Mouse (Mus musculus): ENCODE measurements around the gene Smim22. TPM values are rescaled to one million over a fixed set of nuclear protein-coding genes. Genes with fewer than 3 reads are reported as not detected.

Smim22 gene
- polyA plus RNA-seq, 1 experiment from 2014 or later: 3.6 TPM

Other genes with a start within 250 kb of the Smim22 start
- 112 and 116 TPM in 2 replicates for gene Cdip1, start 217.0 kb upstream of the Smim22 start, polyA plus RNA-seq (2016; fragmentation: Nextera tagmentation; extraction: Ambion mirVana)
- gene 4930562C15Rik, start 171.9 kb upstream of the Smim22 start, polyA plus RNA-seq (2016; fragmentation: Nextera tagmentation; extraction: Ambion mirVana): 0.25 and 0.66 TPM in 2 replicates
- gene Ubald1, start 127.0 kb upstream of the Smim22 start, polyA plus RNA-seq (2016; fragmentation: Nextera tagmentation; extraction: Ambion mirVana): 44.0 and 46.2 TPM in 2 replicates
- gene Mgrn1, start 121.0 kb upstream of the Smim22 start, polyA plus RNA-seq (2016; fragmentation: Nextera tagmentation; extraction: Ambion mirVana): 64.9 and 72.0 TPM in 2 replicates
- 139 and 151 TPM in 2 replicates for gene Nudt16l1, start 68.5 kb upstream of the Smim22 start, polyA plus RNA-seq (2016; fragmentation: Nextera tagmentation; extraction: Ambion mirVana)
- gene Anks3, start 43.1 kb upstream of the Smim22 start, polyA plus RNA-seq (2016; fragmentation: Nextera tagmentation; extraction: Ambion mirVana): 45.3 and 45.8 TPM in 2 replicates
- not detected in 2 replicates for gene Sept12, start 9.4 kb upstream of the Smim22 start, polyA plus RNA-seq (2016; fragmentation: Nextera tagmentation; extraction: Ambion mirVana)
- gene Rogdi, start 6.3 kb downstream of the Smim22 start, polyA plus RNA-seq (2016; fragmentation: Nextera tagmentation; extraction: Ambion mirVana): 63.6 and 66.2 TPM in 2 replicates
- gene Glyr1, start 42.6 kb downstream of the Smim22 start, polyA plus RNA-seq (2016; fragmentation: Nextera tagmentation; extraction: Ambion mirVana): 211 and 221 TPM in 2 replicates
- gene Ubn1, start 42.8 kb downstream of the Smim22 start, polyA plus RNA-seq (2016; fragmentation: Nextera tagmentation; extraction: Ambion mirVana): 18.5 and 20.0 TPM in 2 replicates
- gene Ppl, start 125.1 kb downstream of the Smim22 start, polyA plus RNA-seq (2016; fragmentation: Nextera tagmentation; extraction: Ambion mirVana): 1.8 and 2.4 TPM in 2 replicates
- 0.10 and 0.16 TPM in 2 replicates for gene Sec14l5, start 139.8 kb downstream of the Smim22 start, polyA plus RNA-seq (2016; fragmentation: Nextera tagmentation; extraction: Ambion mirVana)
- 15.9 and 16.2 TPM in 2 replicates for gene Nagpa, start 196.7 kb downstream of the Smim22 start, polyA plus RNA-seq (2016; fragmentation: Nextera tagmentation; extraction: Ambion mirVana)
- gene AU021092, start 215.0 kb downstream of the Smim22 start, polyA plus RNA-seq (2016; fragmentation: Nextera tagmentation; extraction: Ambion mirVana): 0.93 and 1.3 TPM in 2 replicates
- 23.1 and 26.2 TPM in 2 replicates for gene Alg1, start 226.3 kb downstream of the Smim22 start, polyA plus RNA-seq (2016; fragmentation: Nextera tagmentation; extraction: Ambion mirVana)
- gene Eef2kmt, start 248.7 kb downstream of the Smim22 start, polyA plus RNA-seq (2016; fragmentation: Nextera tagmentation; extraction: Ambion mirVana): 14.7 and 19.4 TPM in 2 replicates

Measured in embryonic facial prominence, embryonic 10.5 days (tissue).